Mouse (Mus musculus) gastrocnemius, postnatal 14 days (tissue): ENCODE results near the gene Bik. TPM values are rescaled to one million over a fixed set of nuclear protein-coding genes. Genes with fewer than 3 reads are reported as not detected.
"Not testable (repeated sequence)": the region's sequence is repeated elsewhere in the genome, so short reads cannot be mapped to it uniquely, and the experiment has no call there.

ENCODE experiments used
- DNase-seq: peaks from one replicate; pipeline ENCODE4 v3.0.0; 2021; ENCODE audit warnings: mixed read lengths
- intact Hi-C: fragments of 180-260 bp; cut with DNase I; formaldehyde crosslinking; loops from one replicate; pipeline ENCODE4 v1.15.1; 2025; ENCODE audit warnings: low total_unique reads
- long read RNA-seq, 2 experiments: library from polyadenylated mRNA; stranded (forward); transcript quantifications; one replicate each; pipeline ENCODE4 v2.0.0; 2021
- total RNA-seq, 2 experiments: library from RNA; stranded (reverse); gene quantifications; 2 replicates each; pipeline ENCODE4 v1.2.3; 2021

Bik gene
- 1 to 10 TPM; 2.8 to 3.2 TPM for total RNA-seq
- long read RNA-seq, experiment 1, transcript Bik-201 (5 exons, 942 nt) = major isoform, 5 of 6 reads
- long read RNA-seq, experiment 1, partial matches to known transcripts = 0 of 6 reads
- long read RNA-seq, experiment 1, other reads (novel, unspliced or antisense) = 1 of 6 reads
- long read RNA-seq, experiment 2, partial matches to known transcripts = 0 of 2 reads
- long read RNA-seq, experiment 2, other reads (novel, unspliced or antisense) = 0 of 2 reads

DNA sequence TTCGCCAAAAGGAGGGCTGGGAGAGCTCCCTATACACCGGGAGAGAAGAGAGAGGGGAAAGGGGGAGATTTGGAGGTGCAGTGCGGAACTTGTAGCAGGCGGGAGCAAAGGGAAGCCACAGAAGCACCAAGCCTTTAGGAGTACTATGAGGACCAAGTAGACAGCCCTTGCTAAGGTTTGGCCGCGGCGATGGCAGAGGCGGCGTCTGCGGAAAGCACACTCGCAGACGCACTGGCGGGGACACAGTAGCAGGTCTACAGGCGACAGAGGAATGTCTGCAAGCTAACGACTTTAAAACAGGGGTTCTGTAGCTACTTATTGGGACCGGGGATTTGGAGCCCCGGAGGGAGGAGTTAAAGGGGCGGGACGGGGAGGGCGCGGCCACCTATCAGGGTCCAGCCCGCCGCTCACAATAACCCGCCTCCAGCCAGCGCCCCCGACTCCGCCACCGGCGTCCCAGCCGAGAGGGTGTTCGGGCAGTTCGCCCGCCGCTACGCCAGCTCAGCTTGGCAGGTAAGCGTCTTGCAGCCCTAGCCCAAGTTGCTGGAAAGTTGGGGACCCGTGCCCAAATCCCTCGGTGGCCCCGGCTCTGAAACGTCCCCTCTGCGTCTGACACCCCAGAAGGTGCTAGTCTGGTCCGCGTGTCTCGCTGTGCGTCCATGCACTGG, at the start of gene Bik:
TSS of gene Bik (plus strand) at position 439 of the 668 bp plus-strand sequence.
- intact Hi-C loops = no loop called here
- peak; percentile 53 for DNase-seq

DNA sequence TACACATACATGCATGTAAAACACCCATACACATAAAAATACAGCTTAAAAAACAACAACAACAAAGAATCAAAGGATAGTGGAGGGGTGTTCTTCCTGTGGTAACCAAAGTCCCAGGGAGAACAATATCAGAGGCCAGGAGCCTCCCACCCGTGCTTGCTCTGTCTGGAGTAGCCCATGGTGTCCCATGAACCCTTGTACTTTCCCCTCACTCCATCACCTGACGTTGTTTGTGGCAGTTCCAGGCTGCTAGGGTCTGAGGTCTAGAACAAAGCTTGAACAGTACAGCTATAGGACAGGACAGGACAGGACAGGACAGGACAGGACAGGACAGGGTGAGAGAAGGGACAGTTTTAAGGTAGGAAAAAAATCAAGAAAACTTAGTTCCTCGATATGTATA, 48.6 kb upstream of the Bik start:
- intact Hi-C loops = no loop called here
- no peak for DNase-seq

DNA sequence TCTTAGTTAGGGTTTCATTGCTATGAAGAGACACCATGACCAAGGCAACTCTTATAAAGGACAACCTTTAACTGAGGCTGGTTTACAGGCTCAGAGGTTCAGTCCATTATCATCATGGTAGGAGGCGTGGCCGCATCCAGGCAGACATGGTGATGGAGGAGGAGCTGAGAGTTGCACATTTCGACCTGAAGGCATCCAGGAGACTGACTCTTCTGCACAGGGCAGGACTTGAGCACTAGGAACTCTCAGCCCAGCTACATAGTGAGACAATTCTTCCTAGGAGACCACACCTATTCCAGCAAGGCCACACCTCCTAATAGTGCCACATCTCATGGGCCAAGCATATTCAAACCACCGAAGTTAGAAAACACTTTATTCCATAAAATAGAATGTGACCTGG, 46.8 kb upstream of the Bik start:
- intact Hi-C loops = no loop called here
- DNase-seq = no peak

DNA sequence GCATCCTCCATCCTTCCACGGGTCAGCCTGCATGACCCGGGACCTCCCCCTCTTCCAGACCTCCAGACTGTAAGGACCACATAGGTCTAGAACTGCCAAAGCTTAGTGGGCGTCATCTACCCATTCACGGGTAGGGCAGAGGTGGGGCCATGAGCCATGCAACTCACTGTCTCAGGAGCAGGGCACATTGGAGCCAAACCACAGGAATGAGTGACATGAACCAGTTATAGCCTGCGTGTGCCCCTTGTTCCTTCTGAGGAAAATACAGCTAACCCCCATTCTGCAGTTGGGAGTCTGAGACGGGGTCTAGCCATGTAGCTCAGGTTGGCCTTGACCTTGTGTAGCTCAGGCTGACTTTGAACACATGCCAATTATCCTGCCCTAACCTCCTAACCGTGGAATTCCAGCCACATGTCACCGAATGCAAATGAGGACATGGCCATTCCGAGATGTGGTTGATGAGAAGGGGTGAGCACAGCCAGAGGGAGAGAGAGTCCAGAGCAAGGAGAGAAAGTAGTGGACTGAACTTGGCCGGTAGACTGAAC, 45.4 kb upstream of the Bik start:
- intact Hi-C loops = no loop called here
- DNase-seq = no peak

DNA sequence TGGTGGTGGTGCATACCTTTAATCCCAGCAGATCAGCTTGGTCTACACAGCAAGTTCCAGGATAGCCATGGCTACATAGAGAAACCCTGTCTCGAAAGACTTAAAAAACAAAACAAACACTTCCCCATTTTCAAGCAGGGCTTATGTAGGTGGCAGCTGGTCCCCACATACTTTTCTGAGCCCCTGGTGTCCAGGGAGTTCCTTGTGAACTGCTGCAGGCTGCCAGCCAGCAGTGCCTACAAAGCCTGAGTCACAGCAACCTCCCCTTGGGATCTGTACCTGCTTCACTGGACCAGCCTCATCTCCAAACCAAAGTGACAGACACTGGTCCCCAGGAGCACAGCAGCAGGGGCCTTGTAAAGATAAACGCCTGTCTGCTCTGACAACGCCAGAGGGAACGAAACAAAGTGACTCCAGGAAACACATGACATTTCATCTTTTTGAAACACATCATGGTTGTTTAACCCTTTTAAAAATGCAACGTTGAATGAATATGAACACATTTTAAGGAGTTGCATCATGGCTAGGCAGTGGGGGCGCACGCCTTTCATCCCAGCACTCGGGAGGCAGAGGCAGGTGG, 43.9 kb upstream of the Bik start:
- intact Hi-C loops = no loop called here
- no peak for DNase-seq

DNA sequence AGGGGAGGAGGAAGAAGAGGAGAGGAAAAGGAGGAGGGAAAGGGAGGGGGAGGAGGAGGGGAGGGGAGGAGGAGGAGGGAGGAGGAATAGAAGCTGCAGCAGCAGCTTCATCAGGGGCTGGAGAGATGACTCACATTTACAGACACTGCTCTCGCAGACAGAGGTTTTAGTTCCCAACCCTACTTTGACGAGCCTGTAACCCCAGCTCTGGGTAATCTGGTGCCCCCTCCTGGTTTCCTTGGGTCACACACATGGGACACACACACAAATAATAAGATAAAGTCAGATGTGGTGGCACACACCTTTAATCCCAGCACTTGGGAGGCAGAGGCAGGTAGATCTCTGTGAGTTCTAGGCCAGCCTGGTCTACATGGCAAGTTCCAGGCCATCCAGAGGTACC, 43.2 kb upstream of the Bik start:
- intact Hi-C loops = no loop called here
- DNase-seq = no peak

DNA sequence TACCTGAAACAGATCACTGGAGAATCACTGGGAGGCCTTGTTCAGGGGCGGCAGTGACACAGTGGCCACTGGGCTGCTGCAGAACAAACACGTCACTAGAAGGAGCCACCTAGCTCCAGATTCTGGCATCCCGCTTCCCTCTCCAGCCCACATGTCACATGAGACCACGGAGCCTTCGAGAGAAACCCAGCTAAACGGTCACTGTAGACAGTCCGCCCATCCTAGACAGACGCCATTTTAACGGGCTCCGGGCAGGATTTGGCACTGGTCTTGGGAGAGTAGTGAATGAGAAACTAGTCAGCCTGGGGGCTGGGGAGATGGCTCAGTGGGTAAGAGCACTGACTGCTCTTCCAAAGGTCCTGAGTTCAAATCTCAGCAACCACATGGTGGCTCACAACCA, 42.4 kb upstream of the Bik start:
- intact Hi-C loops = no loop called here
- DNase-seq = no peak

DNA sequence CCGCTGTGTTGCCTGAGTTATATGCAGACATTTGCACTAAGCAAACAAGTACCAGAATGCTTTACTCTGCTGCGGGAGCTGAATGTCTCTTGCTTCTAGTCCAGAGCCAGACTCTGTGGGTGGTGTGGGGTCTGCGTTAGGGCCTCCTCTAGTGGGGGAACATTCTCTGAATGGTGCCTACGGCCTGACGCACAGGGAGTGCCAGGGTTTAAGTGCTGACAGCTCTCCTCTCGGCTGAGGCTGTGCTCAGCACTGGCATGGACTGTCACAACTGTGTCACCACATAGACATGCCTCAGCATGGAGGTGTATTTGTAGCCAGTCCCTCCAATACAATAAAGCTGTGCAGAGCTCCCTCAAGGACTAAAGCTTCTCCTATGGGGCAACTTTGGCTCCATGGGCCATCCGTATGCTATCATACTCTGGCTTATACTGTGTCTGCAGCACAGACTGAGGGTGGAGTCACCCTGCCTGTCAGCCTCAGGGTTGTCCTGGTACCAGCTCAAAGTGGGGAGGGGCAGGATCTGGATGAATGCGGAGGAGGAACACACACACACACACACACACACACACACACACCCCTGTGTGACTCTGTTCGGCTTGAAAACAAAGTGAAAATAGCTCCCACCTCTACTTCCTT, 39.1 kb upstream of the Bik start:
- no peak for DNase-seq
- intact Hi-C loops = no loop called here

DNA sequence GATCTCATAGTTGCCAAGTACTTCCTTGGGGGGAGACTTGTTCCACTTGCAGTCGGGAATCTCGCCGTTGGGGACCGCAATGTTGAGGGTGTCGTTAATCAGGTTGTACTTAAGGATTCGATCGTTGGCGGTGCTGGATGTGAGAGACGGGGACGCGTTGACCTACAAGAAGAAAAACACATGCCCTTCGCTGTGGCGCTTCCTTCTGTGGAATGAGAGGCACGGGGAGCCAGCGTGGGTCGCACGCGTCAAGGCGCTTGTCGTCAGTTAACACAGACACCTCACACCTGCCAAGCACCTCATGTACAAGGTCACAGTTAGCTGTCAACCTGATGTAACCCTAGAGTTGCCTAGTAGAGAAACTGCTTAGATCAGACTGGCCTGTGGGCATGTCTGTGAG, 37.2 kb upstream of the Bik start:
- intact Hi-C loops = no loop called here
- no peak for DNase-seq

DNA sequence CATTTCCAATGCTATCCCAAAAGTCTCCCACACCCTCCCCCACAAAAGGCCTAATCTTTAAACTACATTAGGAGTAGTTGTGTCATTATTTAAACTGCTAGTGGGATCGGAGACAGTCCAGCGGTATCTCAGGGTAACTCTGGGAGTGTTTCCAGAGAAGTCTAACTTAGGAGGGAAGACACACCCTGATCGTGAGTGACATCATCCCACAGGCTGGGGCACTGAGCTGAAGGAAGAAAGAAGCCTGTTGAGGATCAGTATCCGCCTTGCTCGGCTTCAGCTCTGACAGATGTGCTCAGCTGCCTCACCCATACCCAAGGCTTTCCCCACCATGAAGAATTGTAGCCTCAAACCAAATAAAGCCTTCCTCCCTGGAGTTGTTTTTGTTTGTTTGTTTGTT, 34.8 kb upstream of the Bik start:
- intact Hi-C loops = no loop called here
- peak; percentile 25 for DNase-seq

DNA sequence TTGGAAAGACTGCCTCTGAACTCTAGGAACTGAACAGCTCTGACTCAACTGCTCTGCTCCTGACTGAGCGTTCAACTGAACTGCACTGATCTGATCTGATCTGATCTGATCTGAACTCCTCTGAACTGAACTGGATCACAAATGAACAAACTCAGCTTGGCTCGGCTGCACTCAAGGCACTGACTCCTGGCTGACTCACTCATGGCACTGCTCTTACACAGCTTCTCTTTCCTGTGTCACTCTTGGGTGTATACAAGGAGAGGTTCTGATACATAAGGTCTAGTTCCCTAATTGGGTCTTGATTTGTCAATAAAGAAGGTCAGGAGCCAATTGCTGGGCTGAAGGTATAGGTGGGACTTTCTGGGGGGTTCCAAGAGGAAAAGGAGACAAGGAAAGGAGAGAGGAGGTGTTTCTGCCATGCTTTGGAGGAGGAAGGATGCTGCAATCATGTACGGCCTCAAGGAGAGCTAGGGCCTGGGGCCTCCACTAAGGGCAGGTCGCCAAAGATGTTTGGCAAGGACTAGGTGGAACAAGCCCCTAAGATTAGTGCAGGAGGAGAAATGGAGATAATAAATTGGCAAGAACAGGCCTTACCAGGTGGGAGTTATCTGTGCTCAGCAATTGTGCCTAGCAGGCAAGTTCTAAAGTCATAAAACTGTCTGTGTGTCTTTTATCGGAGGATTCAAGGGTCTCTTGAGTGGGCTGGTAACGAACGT, 32.6 kb upstream of the Bik start:
- intact Hi-C loops = no loop called here
- no peak for DNase-seq

DNA sequence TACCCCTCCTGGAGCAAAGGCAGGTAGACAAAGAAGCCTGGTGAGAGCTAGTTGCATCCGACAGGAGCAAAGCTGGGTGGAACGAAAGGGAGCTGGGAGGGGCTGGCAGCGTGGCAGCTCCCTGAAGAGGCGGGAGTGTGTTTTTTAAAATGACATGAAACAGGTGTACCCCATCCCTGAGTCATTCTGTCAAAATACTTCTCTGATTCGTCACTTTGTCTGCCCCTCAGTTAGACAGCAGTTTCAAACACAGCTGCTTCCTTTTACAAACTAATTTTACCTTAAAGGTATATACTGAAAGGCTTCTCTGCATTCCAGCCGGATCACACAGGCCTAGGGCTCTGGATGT, 32.1 kb upstream of the Bik start:
- DNase-seq = no peak
- intact Hi-C loops = no loop called here

DNA sequence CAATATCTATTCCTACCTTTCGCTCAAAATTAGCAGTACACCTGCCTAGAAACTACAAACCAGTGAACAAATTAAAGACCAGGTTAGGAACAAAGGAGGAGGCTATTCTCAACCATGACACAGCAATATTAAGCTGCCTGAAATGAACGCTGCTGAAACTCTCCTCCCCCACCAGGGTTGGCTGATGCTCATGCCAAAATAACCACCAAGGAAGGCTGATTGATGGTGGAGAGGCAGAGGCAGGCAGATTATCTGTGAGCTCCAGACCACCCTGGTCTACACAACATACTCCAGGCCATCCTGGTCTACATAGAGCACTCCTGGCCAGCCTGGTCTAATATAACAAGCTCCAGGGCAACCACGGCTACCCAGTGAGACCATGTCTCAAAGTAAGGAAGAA, 31.5 kb upstream of the Bik start:
- no peak for DNase-seq
- intact Hi-C loops = loop anchor here (5.0 kb wide), 1 partner anchor 108 kb away; no protein-coding TSS in a partner anchor

DNA sequence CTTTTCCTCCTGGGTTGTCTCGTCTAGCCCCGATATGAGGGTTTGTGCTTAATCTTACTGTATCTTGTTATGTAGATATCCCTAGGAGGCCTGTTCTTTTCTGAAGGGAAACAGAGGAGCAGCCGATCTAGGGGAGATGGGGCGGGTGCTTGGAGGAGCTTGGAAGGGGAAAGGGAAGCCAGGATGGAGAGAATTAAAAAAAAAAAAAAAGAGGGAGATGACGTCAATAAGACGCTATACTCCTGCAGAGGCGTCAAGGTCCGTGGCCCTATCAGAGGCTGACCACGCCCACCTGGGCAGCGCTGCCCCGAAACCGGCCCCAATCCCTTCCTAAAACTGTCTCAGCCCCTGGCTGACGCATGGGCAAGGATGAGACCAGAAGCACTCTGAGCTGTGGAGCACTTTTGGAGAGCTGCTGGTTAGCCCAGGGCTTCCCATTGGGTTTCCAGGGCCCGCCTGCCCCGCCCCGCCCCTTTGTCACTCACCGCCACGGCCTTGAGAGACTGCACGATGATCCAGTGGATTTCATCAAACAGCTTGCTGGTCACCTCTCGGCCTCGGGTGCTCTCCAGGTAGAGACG, 30.8 kb upstream of the Bik start:
- intact Hi-C loops = loop anchor here (5.0 kb wide), 1 partner anchor 109 kb away; no protein-coding TSS in a partner anchor
- DNase-seq = no peak

DNA sequence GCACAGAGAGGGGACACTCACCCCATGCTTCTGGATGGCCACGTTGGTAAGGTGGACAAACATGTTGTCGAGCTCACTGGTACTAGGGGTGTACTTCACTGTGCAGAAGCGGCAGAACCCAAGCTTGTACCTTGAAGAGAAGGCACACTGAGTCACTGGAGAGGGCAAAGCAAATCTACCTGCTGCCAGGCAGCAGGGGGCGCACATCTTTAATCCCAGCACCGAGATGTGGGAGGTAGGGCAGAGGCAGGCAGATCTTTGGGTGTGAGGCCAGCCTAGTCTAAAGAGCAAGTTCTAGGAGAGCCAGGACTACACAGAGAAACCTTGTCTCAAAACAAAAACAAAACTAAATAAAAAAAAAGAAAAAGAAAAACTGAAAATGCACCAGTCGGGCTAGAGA, 29.4 kb upstream of the Bik start:
- DNase-seq = no peak
- intact Hi-C loops = loop anchor here (5.0 kb wide), 1 partner anchor 110 kb away; no protein-coding TSS in a partner anchor

DNA sequence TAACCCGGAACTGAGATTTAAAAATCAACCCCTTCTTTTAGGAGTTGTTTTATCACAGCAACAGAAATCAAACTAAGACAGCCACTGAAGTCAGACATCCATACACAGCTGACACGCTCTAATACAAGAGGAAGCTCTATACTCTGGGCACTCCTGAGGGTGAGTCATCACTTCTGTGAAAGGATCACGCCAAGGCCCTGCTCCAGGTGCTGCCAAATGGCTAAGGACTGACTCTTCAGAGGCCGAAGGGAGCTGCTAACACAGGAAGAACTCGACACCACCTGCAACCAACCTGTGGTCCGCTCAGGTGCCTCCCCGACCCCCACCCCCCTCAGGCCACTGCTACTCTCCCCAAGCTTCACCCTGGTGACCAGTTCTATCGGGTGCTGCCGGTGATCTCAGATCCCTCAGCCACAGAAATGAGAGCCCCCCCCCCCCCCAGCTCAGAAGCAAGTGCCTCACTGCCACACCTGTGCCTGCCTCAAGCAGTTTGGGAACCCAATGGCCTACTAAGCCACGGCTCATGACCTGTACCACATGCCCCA, 27.4 kb upstream of the Bik start:
- DNase-seq = no peak
- intact Hi-C loops = loop anchor here (5.0 kb wide), 1 partner anchor 112 kb away; no protein-coding TSS in a partner anchor

DNA sequence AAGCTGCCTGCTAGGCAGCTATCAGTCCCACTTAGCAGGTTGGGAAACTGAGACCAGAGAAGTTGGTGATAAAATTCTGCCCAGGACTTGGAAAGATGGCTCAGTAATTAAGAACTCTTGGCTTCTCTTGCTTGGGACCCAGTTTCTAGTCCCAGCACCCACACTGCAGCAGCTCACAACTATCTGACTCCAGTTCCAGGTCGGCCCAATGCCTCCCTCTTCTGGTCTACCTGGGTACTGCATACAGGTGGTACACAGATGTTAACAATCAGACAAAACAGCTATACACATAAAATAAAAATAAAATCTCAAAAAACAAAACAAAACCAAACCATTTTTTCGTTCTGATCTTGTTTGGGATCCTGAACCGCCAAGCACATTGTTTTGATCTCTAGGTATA, 26.3 kb upstream of the Bik start:
- intact Hi-C loops = no loop called here
- no peak for DNase-seq

DNA sequence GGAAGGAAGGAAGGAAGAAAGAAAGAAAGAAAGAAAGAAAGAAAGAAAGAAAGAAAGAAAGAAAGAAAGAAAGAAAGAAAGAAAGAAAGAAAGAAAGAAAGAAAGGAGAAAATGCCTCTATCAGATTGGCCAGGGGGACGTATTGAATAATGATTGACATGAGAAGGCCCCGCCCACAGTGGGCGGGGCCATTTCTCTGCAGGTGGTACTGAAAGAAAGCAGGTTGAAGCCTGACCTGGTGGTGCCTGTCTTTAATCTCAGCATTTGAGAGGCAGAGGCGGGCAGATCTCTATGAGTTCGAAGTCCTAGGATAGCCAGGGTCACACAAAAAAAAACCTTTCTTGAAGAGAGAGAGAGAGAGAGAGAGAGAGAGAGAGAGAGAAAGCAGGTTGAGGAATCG, 25.2 kb upstream of the Bik start:
- intact Hi-C loops, DNase-seq: not testable (repeated sequence)
